Mouse (Mus musculus) monocyte, adult 59 days (primary cell): Measurements from ENCODE around the gene Bet1. TPM values are rescaled to one million over a fixed set of nuclear protein-coding genes. Genes with fewer than 3 reads are reported as not detected.

Experiments
- total RNA-seq, 2 experiments: library from RNA; stranded (reverse); gene quantifications; one replicate each; pipeline ENCODE4 v1.2.4; 2023

The Bet1 gene
- total RNA-seq, result 10 to 100 TPM; 15.6 to 23.3 TPM

GRCm38 (mm10) chr6:4086663-4087454, at the start of gene Bet1:
Bet1 (minus strand) TSS chr6:4086972.

Other genes starting within 250 kb of the Bet1 start
- gene Tfpi2, start 98.1 kb downstream of the Bet1 start, total RNA-seq, result not detected
- not detected for gene Gngt1, start 93.2 kb downstream of the Bet1 start, total RNA-seq
- gene Gng11, start 83.1 kb downstream of the Bet1 start, total RNA-seq, result under 1 TPM in 1 of 2 experiments, not detected in 1; 0.55 TPM